Mouse (Mus musculus): ENCODE data around the gene Ugt1a10. TPM values are rescaled to one million over a fixed set of nuclear protein-coding genes. Genes with fewer than 3 reads are reported as not detected.
"Not testable (repeated sequence)": the region's sequence is repeated elsewhere in the genome, so short reads cannot be mapped to it uniquely, and the experiment has no call there.

Gene Ugt1a10
- polyA plus RNA-seq, 1 experiment from 2014 or later = not detected

DNA sequence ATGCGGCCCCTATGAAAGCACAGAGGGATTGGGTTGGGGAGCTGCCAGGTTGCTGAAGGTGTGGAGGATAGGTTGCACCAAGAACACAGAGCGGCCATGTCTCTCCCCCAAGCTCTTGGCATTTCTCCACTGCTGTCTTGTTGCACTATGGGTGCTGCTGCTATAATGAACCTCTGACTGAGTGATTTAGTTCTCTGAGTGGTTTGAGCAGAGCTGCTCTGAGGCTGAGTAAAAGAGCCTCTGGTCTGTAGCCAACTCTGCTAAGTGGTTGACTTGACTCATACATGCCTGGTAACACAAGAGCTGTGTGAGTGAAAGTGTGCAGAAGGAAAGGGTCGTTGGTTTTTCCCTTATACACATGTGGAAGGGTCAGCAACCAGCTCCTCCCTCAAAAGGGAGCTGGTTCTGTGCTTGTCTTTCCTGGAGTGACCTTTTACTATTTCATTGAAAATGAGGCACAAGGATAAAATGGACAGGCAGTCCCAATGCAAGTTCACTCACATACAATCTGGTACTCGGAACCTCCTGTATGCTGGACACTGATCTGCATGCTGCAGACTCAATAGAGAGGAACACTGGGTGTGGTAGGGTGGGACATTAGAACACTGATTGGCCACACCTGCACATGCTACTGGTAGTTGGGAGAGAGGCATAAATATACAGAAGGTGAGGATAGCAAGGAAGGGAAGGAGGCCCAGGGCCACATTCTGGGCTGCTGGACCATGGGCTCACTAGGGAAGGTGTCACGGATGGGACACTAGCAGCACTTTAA is 48.7 kb downstream of the Ugt1a10 start:
- not testable (repeated sequence) for H3K4me1 ChIP-seq (ENCODE audit: control insufficient read depth, insufficient read depth, low read length); ATAC-seq (ENCODE audit: insufficient number of reproducible peaks, insufficient read depth, low FRiP score, low read depth); H3K4me2 ChIP-seq (replicated peaks; ENCODE audit: low read depth, low read length); H3K36me3 ChIP-seq (ENCODE audit: control insufficient read depth, insufficient read depth, low read length); H3K9me3 ChIP-seq (ENCODE audit: control insufficient read depth, low read depth, low read length); H3K27me3 ChIP-seq (ENCODE audit: control insufficient read depth, insufficient read depth, low read length); H3K9ac ChIP-seq (replicated peaks; ENCODE audit: low read depth, low read length); H3K27ac ChIP-seq (ENCODE audit: low read length); H3K4me3 ChIP-seq (ENCODE audit: low read depth, low read length)
- WGBS = 75% methylated on average over 4 of the region's 5 CpGs

DNA sequence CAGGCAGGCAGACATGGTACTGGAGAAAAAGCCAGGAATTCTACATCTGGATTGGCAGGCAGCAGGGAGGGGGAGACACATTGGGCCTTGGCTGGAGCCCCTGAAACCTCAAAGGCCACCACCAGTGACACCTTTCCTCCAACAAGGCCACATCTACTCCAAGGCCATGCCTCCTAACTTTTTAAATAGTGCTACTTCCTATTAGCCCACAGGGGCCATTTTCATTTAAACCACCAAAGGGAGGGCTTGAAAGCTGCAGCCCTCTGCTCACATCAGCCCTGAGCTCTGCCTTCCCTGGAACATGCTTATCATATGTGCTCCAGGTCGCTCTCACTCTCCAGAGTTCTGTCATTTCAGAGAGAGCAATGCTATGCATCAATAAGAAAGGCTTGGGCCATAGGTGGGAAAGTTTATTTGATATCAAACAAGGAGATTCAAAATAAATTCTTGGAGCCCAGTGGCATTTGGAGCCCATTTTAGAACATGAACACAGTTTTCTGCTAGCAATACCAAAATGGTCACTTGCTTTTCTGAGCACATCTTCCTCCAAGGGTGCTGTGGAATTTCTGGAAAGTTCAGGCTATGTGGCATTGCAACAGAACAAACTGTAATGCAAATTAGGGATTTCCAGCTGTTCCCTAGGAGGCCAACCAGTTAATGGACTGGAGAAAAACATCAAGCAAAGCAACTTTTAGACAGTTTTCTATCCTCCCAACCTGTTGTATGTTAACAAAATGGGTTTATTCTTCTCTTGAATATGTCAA is 49.7 kb downstream of the Ugt1a10 start:
- no peaks in the 10 kb centered on the region; the same call in 1 of the 2 replicates for H3K4me1 ChIP-seq (ENCODE audit: control insufficient read depth, insufficient read depth, low read length)
- H3K27me3 ChIP-seq (ENCODE audit: control insufficient read depth, insufficient read depth, low read length) = no peaks in the 10 kb centered on the region
- WGBS = 71% methylated on average over 1 of the region's 1 CpGs
- ATAC-seq (ENCODE audit: insufficient number of reproducible peaks, insufficient read depth, low FRiP score, low read depth) = no peak
- H3K4me3 ChIP-seq (ENCODE audit: low read depth, low read length) = no peak overlapping the region
- H3K4me2 ChIP-seq (replicated peaks; ENCODE audit: low read depth, low read length) = no peak overlapping the region
- H3K27ac ChIP-seq (ENCODE audit: low read length) = no peak overlapping the region
- no peaks in the 10 kb centered on the region for H3K9me3 ChIP-seq (ENCODE audit: control insufficient read depth, low read depth, low read length)
- no peak overlapping the region for H3K9ac ChIP-seq (replicated peaks; ENCODE audit: low read depth, low read length)
- no peaks in the 10 kb centered on the region for H3K36me3 ChIP-seq (ENCODE audit: control insufficient read depth, insufficient read depth, low read length)

DNA sequence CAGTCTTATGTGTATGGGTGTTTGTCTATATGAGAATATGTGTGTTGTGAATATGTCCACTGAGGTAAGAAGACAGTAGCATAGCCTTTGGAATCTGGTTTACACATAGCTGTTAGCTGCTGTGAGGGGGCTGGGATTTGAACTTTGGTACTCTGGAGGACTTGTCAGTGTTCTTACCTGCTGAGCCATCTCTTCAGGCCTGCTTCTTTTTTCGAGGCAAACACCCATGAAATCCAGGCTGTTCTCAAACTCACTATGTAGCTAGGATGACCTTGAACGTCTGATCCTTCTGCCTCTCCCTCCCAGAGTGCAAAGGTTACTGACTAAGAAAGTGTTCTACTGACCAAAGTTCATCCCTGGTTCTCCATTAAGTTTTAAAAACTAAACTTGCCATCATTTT is 50.5 kb downstream of the Ugt1a10 start:
- H3K36me3 ChIP-seq (ENCODE audit: control insufficient read depth, insufficient read depth, low read length) = no peaks in the 10 kb centered on the region
- H3K4me1 ChIP-seq (ENCODE audit: control insufficient read depth, insufficient read depth, low read length) = no peaks in the 10 kb centered on the region; the same call in 1 of the 2 replicates
- H3K27ac ChIP-seq (ENCODE audit: low read length) = no peak overlapping the region
- ATAC-seq (ENCODE audit: insufficient number of reproducible peaks, insufficient read depth, low FRiP score, low read depth) = no peak
- no peak overlapping the region for H3K9ac ChIP-seq (replicated peaks; ENCODE audit: low read depth, low read length)
- no peaks in the 10 kb centered on the region for H3K9me3 ChIP-seq (ENCODE audit: control insufficient read depth, low read depth, low read length)
- H3K4me3 ChIP-seq (ENCODE audit: low read depth, low read length) = no peak overlapping the region
- no peak overlapping the region for H3K4me2 ChIP-seq (replicated peaks; ENCODE audit: low read depth, low read length)
- 47% methylated on average over 2 of the region's 2 CpGs for WGBS
- H3K27me3 ChIP-seq (ENCODE audit: control insufficient read depth, insufficient read depth, low read length) = no peaks in the 10 kb centered on the region

DNA sequence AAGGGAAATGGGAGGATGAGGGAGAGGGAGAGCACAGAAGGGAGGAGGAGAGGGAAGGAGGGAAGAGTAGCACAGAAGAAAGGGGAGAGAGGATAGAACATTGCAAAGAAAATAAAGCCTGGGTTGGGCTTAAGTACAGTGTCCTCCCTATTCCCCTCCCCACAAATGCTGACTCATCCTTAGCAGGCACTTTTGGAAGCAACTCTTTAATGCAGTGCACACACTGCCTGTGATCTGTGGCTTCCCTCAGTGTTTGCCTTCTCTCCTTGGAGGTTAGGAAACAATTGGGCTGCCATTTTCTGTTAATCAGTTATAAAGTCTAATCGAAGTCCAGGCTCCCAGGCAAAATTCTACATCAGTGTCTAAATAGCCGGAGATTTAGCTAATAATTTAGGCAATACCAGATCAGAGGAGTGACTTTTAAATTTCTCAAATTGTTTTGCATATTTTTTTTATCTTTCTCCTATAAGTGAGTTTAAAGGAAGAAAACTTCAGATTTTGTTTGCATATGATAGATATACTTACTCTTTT is 53.9 kb downstream of the Ugt1a10 start:
- not testable (repeated sequence) for H3K4me3 ChIP-seq (ENCODE audit: low read depth, low read length)

DNA sequence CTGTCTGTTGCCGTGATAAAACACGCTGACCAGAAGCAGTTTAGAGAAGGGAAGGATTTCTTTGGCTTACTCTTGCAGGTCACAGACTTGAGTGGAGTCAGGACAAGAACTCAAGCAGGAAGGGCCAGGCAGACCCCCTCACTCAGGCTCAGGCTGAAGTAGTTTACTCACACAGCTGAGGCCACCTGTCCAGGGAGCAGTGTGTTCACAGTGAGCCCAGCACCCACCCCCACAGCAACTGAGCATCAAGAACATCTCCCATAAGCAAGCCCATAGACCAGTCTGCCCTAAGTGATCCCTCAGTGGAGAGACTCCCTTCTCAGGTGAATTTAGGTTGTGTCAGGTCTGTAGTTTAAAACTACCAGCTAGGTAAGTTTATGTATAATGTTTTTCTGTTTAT is 54.4 kb downstream of the Ugt1a10 start:
- H3K4me1 ChIP-seq (ENCODE audit: control insufficient read depth, insufficient read depth, low read length); H3K4me2 ChIP-seq (replicated peaks; ENCODE audit: low read depth, low read length); H3K27ac ChIP-seq (ENCODE audit: low read length); H3K27me3 ChIP-seq (ENCODE audit: control insufficient read depth, insufficient read depth, low read length); H3K9ac ChIP-seq (replicated peaks; ENCODE audit: low read depth, low read length); H3K4me3 ChIP-seq (ENCODE audit: low read depth, low read length); H3K9me3 ChIP-seq (ENCODE audit: control insufficient read depth, low read depth, low read length); ATAC-seq (ENCODE audit: insufficient number of reproducible peaks, insufficient read depth, low FRiP score, low read depth); H3K36me3 ChIP-seq (ENCODE audit: control insufficient read depth, insufficient read depth, low read length): not testable (repeated sequence)
- 36% methylated on average over 2 of the region's 2 CpGs for WGBS

More for the DNA sequence above, 53.9 kb downstream of the Ugt1a10 start:
- not testable (repeated sequence) for H3K4me2 ChIP-seq (replicated peaks; ENCODE audit: low read depth, low read length); H3K27ac ChIP-seq (ENCODE audit: low read length); H3K9me3 ChIP-seq (ENCODE audit: control insufficient read depth, low read depth, low read length); H3K9ac ChIP-seq (replicated peaks; ENCODE audit: low read depth, low read length); H3K27me3 ChIP-seq (ENCODE audit: control insufficient read depth, insufficient read depth, low read length); H3K4me1 ChIP-seq (ENCODE audit: control insufficient read depth, insufficient read depth, low read length); H3K36me3 ChIP-seq (ENCODE audit: control insufficient read depth, insufficient read depth, low read length)
- peak; percentile 75; the same call in 1 of the 2 replicates for ATAC-seq (ENCODE audit: insufficient number of reproducible peaks, insufficient read depth, low FRiP score, low read depth)
- 62% methylated on average over 2 of the region's 2 CpGs for WGBS

DNA sequence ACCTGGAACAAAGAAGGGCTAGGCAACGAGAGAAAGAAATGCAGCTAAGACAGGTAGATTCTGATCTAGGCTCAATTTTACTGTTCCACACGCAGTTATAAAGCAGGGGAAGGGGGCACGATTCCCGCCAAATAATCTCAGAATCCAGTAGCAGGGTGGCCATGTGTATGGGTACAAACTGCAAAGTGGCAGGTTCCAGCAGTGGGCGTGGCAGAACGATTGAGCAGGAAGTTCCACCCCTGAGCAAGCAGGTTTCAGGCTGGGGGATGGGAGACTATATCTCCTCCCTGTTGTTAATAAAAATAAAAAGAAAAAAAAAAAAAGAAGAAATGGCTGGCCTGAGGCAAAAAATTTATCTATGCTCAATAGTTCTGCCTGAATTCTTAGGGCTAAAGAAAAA is 57.6 kb downstream of the Ugt1a10 start:
- not testable (repeated sequence) for H3K9ac ChIP-seq (replicated peaks; ENCODE audit: low read depth, low read length); H3K27me3 ChIP-seq (ENCODE audit: control insufficient read depth, insufficient read depth, low read length); H3K9me3 ChIP-seq (ENCODE audit: control insufficient read depth, low read depth, low read length); H3K36me3 ChIP-seq (ENCODE audit: control insufficient read depth, insufficient read depth, low read length); H3K4me3 ChIP-seq (ENCODE audit: low read depth, low read length); H3K4me1 ChIP-seq (ENCODE audit: control insufficient read depth, insufficient read depth, low read length); ATAC-seq (ENCODE audit: insufficient number of reproducible peaks, insufficient read depth, low FRiP score, low read depth); H3K27ac ChIP-seq (ENCODE audit: low read length); H3K4me2 ChIP-seq (replicated peaks; ENCODE audit: low read depth, low read length)
- WGBS = 90% methylated on average over 6 of the region's 6 CpGs

DNA sequence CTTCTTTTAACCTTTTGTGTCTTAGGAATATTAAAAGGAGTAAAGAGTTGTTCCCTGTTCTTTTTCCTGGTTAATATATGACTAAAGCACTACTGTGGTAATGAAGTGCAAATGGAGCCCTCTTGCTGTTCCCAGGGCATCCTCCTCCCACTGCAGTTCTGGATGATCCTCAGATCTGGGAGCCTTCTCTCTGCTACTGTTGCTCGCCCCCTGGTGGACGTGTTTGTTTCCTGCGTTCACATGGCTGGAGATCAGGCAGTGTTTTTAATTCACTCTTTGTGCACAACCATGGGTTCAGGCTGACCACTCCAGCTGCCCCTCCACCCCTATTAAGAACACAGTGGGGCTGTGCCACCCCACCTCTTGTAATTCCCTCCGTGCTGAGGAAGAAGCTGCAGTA is 65.4 kb downstream of the Ugt1a10 start:
- not testable (repeated sequence) for H3K27ac ChIP-seq (ENCODE audit: low read length); H3K4me3 ChIP-seq (ENCODE audit: low read depth, low read length); H3K9ac ChIP-seq (replicated peaks; ENCODE audit: low read depth, low read length); H3K4me2 ChIP-seq (replicated peaks; ENCODE audit: low read depth, low read length); H3K9me3 ChIP-seq (ENCODE audit: control insufficient read depth, low read depth, low read length); H3K36me3 ChIP-seq (ENCODE audit: control insufficient read depth, insufficient read depth, low read length); H3K27me3 ChIP-seq (ENCODE audit: control insufficient read depth, insufficient read depth, low read length); H3K4me1 ChIP-seq (ENCODE audit: control insufficient read depth, insufficient read depth, low read length)
- 17% methylated on average over 4 of the region's 4 CpGs for WGBS
- ATAC-seq (ENCODE audit: insufficient number of reproducible peaks, insufficient read depth, low FRiP score, low read depth) = peak; percentile 33; the same call in 1 of the 2 replicates

DNA sequence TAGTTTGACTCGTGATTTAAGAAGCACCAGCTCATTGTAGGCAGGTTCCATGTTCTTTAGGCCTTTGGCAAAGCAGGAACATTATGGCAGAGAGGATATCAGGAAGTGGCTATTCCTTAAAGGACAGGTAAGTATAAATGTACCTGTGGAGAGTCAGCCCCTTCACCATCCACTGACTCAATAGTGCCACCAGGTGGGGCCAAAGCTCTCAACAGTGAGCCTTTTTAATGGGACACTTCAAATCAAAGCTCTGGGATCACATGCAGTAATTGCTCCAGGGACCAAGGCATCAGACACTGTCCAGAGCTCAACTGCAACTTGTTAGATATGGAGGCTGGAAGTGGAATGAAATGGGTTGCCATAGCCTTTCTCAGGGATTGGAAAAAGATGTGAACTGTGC is 66.3 kb downstream of the Ugt1a10 start:
- H3K4me1 ChIP-seq (ENCODE audit: control insufficient read depth, insufficient read depth, low read length); H3K27ac ChIP-seq (ENCODE audit: low read length); ATAC-seq (ENCODE audit: insufficient number of reproducible peaks, insufficient read depth, low FRiP score, low read depth); H3K9me3 ChIP-seq (ENCODE audit: control insufficient read depth, low read depth, low read length); H3K27me3 ChIP-seq (ENCODE audit: control insufficient read depth, insufficient read depth, low read length); H3K9ac ChIP-seq (replicated peaks; ENCODE audit: low read depth, low read length); H3K36me3 ChIP-seq (ENCODE audit: control insufficient read depth, insufficient read depth, low read length); H3K4me3 ChIP-seq (ENCODE audit: low read depth, low read length); H3K4me2 ChIP-seq (replicated peaks; ENCODE audit: low read depth, low read length): not testable (repeated sequence)
- WGBS = no CpG with 5 or more reads among the region's 1 CpGs

All from stomach, embryonic 14.5 days (tissue).